Mouse (Mus musculus): ENCODE data around the gene Bcar1. TPM values are rescaled to one million over a fixed set of nuclear protein-coding genes. Genes with fewer than 3 reads are reported as not detected.

The Bcar1 gene
- polyA plus RNA-seq, 1 experiment from 2014 or later = 156 TPM

GRCm38 (mm10) chr8:111676237-111676636 is 67.4 kb downstream of the Bcar1 start:
- ChIA-PET CTCF (interaction anchor here (0.7 to 0.9 kb wide), 2 partner anchors 13 to 58 kb away, joined by 3 to 6 read pairs; no protein-coding TSS in a partner anchor), POLR2A (no interaction called here)
- DNase-seq (ENCODE audit: low read depth, low spot score) = no peak
- no peak for ATAC-seq
- no peaks in the 10 kb centered on the region for H3K27me3 ChIP-seq
- in situ Hi-C loops (cut with MboI; ENCODE audit: low pct_unique_long_range_greater_than_20kb) = loop anchor here (5.0 kb wide), 3 partner anchors 61 to 246 kb away; no protein-coding TSS in a partner anchor
- peak; percentile 74 for TF ChIP-seq CTCF (IDR thresholded peaks at IDR 0.05)

GRCm38 (mm10) chr8:111666751-111667150 is 76.9 kb downstream of the Bcar1 start:
- H3K27me3 ChIP-seq = no peaks in the 10 kb centered on the region
- in situ Hi-C loops (cut with MboI; ENCODE audit: low pct_unique_long_range_greater_than_20kb) = loop anchor here (5.0 to 10.0 kb wide), 2 partner anchors 134 to 322 kb away; no protein-coding TSS in a partner anchor
- DNase-seq (ENCODE audit: low read depth, low spot score) (no peak), ATAC-seq (no peak)
- CTCF ChIA-PET = interaction anchor here (1.1 to 1.9 kb wide), 2 partner anchors 132 to 159 kb away, joined by 3 to 4 read pairs; no protein-coding TSS in a partner anchor
- POLR2A ChIA-PET = no interaction called here
- TF ChIP-seq CTCF (IDR thresholded peaks at IDR 0.05) = no peak

- H3K27me3 ChIP-seq = no peaks in the 10 kb centered on the region
- POLR2A ChIA-PET = interaction anchor here (0.9 to 1.1 kb wide), 2 partner anchors 125 to 127 kb away, joined by 3 read pairs; partner anchors contain the start of gene Znrf1
- DNase-seq (ENCODE audit: low read depth, low spot score) (no peak), ATAC-seq (peak; percentile 60)
- CTCF ChIA-PET = interaction anchor here (1.2 to 1.9 kb wide), 8 partner anchors 12 to 243 kb away, joined by 3 to 5 read pairs (median 4); no protein-coding TSS in a partner anchor
- in situ Hi-C loops (cut with MboI; ENCODE audit: low pct_unique_long_range_greater_than_20kb) = loop anchor here (10.0 kb wide), 1 partner anchor 318 kb away; no protein-coding TSS in a partner anchor
- peak; percentile 83 for TF ChIP-seq CTCF (IDR thresholded peaks at IDR 0.05)
Observed at GRCm38 (mm10) chr8:111662473-111662872, 81.1 kb downstream of the Bcar1 start.

Other genes starting within 250 kb of the Bcar1 start
- 16.4 TPM for gene Wdr59, start 221.7 kb downstream of the Bcar1 start, polyA plus RNA-seq (2021)
- 55.3 TPM for gene Znrf1, start 207.7 kb downstream of the Bcar1 start, polyA plus RNA-seq (2021)
- 12.8 TPM for gene Ldhd, start 113.4 kb downstream of the Bcar1 start, polyA plus RNA-seq (2021)
- 23.9 TPM for gene Zfp1, start 100.4 kb downstream of the Bcar1 start, polyA plus RNA-seq (2021)
- gene Ctrb1, start 52.8 kb downstream of the Bcar1 start, polyA plus RNA-seq (2021) = not detected
- 179 TPM for gene Cfdp1, start 110.5 kb upstream of the Bcar1 start, polyA plus RNA-seq (2021)
- gene Tmem170, start 132.9 kb upstream of the Bcar1 start, polyA plus RNA-seq (2021) = 7.2 TPM
- not detected for gene Chst5, start 166.6 kb upstream of the Bcar1 start, polyA plus RNA-seq (2021)
- 35.3 TPM for gene Tmem231, start 190.1 kb upstream of the Bcar1 start, polyA plus RNA-seq (2021)
- gene Gabarapl2, start 196.9 kb upstream of the Bcar1 start, polyA plus RNA-seq (2021) = 170 TPM
- gene Adat1, start 248.5 kb upstream of the Bcar1 start, polyA plus RNA-seq (2021) = 7.0 TPM

Data from Patski (cell line).